Mouse (Mus musculus) intestine, postnatal 0 days (tissue): Measurements from ENCODE around the gene Slc22a16. TPM values are rescaled to one million over a fixed set of nuclear protein-coding genes. Genes with fewer than 3 reads are reported as not detected.

Experiments
- ATAC-seq: fragments of 200-750 bp; cut with Nextera tagmentation; 2 replicates; pipeline ENCODE4 v1.8.0; 2017; ENCODE audit warnings: mild to moderate bottlenecking, moderate TSS enrichment, moderate library complexity
- H3K27ac ChIP-seq: fragments of 300-500 bp; sonication (generic); 2 replicates; pipeline ENCODE4 v1.5.1; 2014; ENCODE audit warnings: mild to moderate bottlenecking, low read depth, low read length, moderate library complexity
- H3K27me3 ChIP-seq: fragments of 300-500 bp; sonication (generic); replicated peaks from 2 replicates; pipeline ENCODE4 v1.6.1; 2014; ENCODE audit warnings: low read length, mixed read lengths; ENCODE audit not compliant: control insufficient read depth, insufficient read depth
- H3K36me3 ChIP-seq: fragments of 300-500 bp; sonication (generic); 2 replicates; pipeline ENCODE4 v1.6.1; 2014; ENCODE audit warnings: mild to moderate bottlenecking, moderate library complexity; ENCODE audit not compliant: control insufficient read depth, insufficient read depth
- H3K4me1 ChIP-seq: fragments of 300-500 bp; sonication (generic); replicated peaks from 2 replicates; pipeline ENCODE4 v1.6.1; 2014; ENCODE audit warnings: antibody characterized with exemption, low read length, mixed read lengths; ENCODE audit not compliant: control insufficient read depth, insufficient read depth
- H3K4me2 ChIP-seq: fragments of 300-500 bp; sonication (generic); replicated peaks from 2 replicates; pipeline ENCODE4 v1.6.1; 2014; ENCODE audit warnings: low read depth, mild to moderate bottlenecking, moderate library complexity
- H3K4me3 ChIP-seq: fragments of 300-500 bp; sonication (generic); 2 replicates; pipeline ENCODE4 v1.5.1; 2014; ENCODE audit warnings: low read depth, low read length
- H3K9ac ChIP-seq: fragments of 300-500 bp; sonication (generic); 2 replicates; pipeline ENCODE4 v1.6.1; 2014; ENCODE audit warnings: mild to moderate bottlenecking, low read depth, low read length
- H3K9me3 ChIP-seq: fragments of 300-500 bp; sonication (generic); 2 replicates; pipeline ENCODE4 v1.6.1; 2016; ENCODE audit warnings: mixed run types; ENCODE audit not compliant: control insufficient read depth
- CTCF ChIP-seq: sonication (generic); IDR thresholded peaks from 2 replicates; pipeline ENCODE4 v1.5.1; 2016; ENCODE audit warnings: low read depth, mild to moderate bottlenecking, control low read depth, antibody characterized with exemption, moderate library complexity
- WGBS: fragments of 180-500 bp; shearing (Covaris S2); extraction: QIAGEN DNeasy Blood & Tissue Kit; methylation state at CpG from one replicate; pipeline ENCODE4 v1.1.7; 2014; 5-methylcytosine and 5-hydroxymethylcytosine counted together
- polyA plus RNA-seq: library from polyadenylated mRNA; unstranded; fragments of >200 nt; fragmentation: Nextera tagmentation; extraction: Ambion mirVana; gene quantifications from 2 replicates; pipeline ENCODE4 v1.2.1, GENCODE M21; 2015

Slc22a16 gene
- polyA plus RNA-seq, 1 experiment from 2014 or later, result not detected

DNA sequence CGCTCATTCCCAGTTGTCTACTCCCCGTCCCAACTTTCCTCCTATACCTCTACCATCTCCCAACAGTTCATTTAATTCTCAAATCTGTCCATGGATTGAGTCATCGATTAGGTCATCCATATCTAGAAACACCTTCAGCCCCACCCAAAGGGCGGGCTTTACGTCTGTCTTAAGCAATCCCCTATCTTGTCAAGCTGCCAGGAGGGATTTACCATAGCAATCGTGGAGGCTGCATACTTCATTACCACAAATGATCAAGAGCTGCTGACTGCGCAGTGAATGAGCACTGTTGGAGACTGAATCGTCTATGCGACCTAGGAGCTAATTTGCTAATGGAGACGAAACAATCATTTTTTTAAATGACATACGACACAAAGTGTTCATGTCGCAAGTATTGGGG lies 78.6 kb downstream of the Slc22a16 start:
- no peaks in the 10 kb centered on the region for H3K4me1 ChIP-seq
- H3K27me3 ChIP-seq, result no peaks in the 10 kb centered on the region
- no peak overlapping the region for H3K4me3 ChIP-seq
- no peak for ATAC-seq
- no peaks in the 10 kb centered on the region for H3K9me3 ChIP-seq
- H3K9ac ChIP-seq, result no peak overlapping the region
- H3K4me2 ChIP-seq, result no peak overlapping the region
- H3K27ac ChIP-seq, result no peak overlapping the region
- WGBS, result 80% methylated on average over 12 of the region's 12 CpGs
- H3K36me3 ChIP-seq, result no peaks in the 10 kb centered on the region
- no peak for TF ChIP-seq CTCF

DNA sequence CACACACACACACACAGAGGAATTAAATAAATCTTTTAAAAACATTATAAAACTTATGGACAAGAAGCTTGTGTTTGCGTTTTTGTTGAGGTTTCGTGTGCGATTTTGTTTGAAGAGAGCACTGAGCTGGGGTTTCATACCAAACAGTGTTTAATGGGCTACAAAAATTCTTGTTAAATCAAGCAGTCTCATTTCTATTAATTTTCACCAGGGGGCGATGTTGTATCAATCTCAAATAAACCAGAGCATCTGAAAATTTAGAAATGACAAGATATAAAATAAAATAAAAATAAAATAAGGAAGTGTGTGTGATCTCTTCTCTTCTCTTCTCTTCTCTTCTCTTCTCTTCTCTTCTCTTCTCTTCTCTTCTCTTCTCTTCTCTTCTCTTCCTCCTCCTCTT lies 79.5 kb downstream of the Slc22a16 start:
- WGBS, result 23% methylated on average over 4 of the region's 4 CpGs
- peak; percentile 61 for TF ChIP-seq CTCF
- Histone ChIP-seq H3K9ac (no peak overlapping the region), H3K4me2 (no peak overlapping the region), H3K4me1 (no peaks in the 10 kb centered on the region), H3K4me3 (no peak overlapping the region), H3K9me3 (no peaks in the 10 kb centered on the region), H3K27ac (no peak overlapping the region), H3K27me3 (no peaks in the 10 kb centered on the region), H3K36me3 (no peaks in the 10 kb centered on the region)
- no peak for ATAC-seq

DNA sequence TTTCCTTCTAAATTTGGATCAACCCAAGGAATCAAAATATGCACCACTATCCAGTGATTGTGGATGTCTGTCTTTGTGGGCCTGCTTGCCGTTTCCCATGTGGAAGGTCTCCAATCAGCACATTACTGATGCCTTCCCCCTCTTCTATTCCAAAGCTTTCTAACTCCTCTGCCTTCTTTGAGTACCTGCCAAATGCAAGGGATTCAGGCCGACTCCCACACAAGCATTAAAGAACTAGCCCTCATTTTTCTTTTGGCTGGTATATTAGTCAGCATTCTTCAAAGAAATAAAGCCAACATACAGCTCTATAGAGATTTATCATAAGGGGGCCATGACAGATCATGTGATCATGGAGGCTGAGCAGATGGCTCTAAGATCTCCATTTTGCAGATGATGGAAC lies 81.5 kb downstream of the Slc22a16 start:
- Histone ChIP-seq H3K27me3 (no peaks in the 10 kb centered on the region), H3K36me3 (no peaks in the 10 kb centered on the region), H3K9me3 (no peaks in the 10 kb centered on the region), H3K4me1 (no peaks in the 10 kb centered on the region), H3K4me3 (no peak overlapping the region), H3K27ac (no peak overlapping the region), H3K9ac (no peak overlapping the region), H3K4me2 (no peak overlapping the region)
- ATAC-seq, result no peak
- no peak for TF ChIP-seq CTCF
- 61% methylated on average over 2 of the region's 2 CpGs for WGBS

Other genes with a start within 250 kb of the Slc22a16 start
- gene Cdk19, start 230.8 kb upstream of the Slc22a16 start, polyA plus RNA-seq, result 3.0 and 3.2 TPM in 2 replicates
- 0.76 and 0.84 TPM in 2 replicates for gene Ddo, start 59.7 kb downstream of the Slc22a16 start, polyA plus RNA-seq
- gene Mettl24, start 112.9 kb downstream of the Slc22a16 start, polyA plus RNA-seq, result 1.7 and 1.9 TPM in 2 replicates